Mouse (Mus musculus) heart, postnatal 0 days (tissue): Measurements from ENCODE around the gene Praf2. TPM values are rescaled to one million over a fixed set of nuclear protein-coding genes. Genes with fewer than 3 reads are reported as not detected.

Source experiments
- ATAC-seq: fragments of 200-750 bp; cut with Nextera tagmentation; 2 replicates; pipeline ENCODE4 v1.8.0; 2017; ENCODE audit warnings: low read depth, moderate number of reproducible peaks, moderate library complexity; ENCODE audit not compliant: insufficient read depth
- DNase-seq: peaks from one replicate; pipeline ENCODE4 v3.0.0-alpha.2; 2016; ENCODE audit warnings: low spot score
- H3K27ac ChIP-seq: fragments of 300-500 bp; sonication (generic); 2 replicates; pipeline ENCODE4 v1.5.1; 2014; ENCODE audit warnings: low read depth, mild to moderate bottlenecking
- H3K27me3 ChIP-seq: fragments of 300-500 bp; sonication (generic); 2 replicates; pipeline ENCODE4 v1.6.1; 2014; ENCODE audit warnings: low read length, mixed read lengths; ENCODE audit not compliant: control insufficient read depth, insufficient read depth
- H3K36me3 ChIP-seq: fragments of 300-500 bp; sonication (generic); replicated peaks from 2 replicates; pipeline ENCODE4 v1.6.1; 2014; ENCODE audit warnings: low read length, mixed read lengths; ENCODE audit not compliant: control insufficient read depth, insufficient read depth
- H3K4me1 ChIP-seq: fragments of 300-500 bp; sonication (generic); 2 replicates; pipeline ENCODE4 v1.6.1; 2014; ENCODE audit warnings: antibody characterized with exemption; ENCODE audit not compliant: control insufficient read depth, insufficient read depth
- H3K4me2 ChIP-seq: fragments of 300-500 bp; sonication (generic); 2 replicates; pipeline ENCODE4 v1.6.1; 2014; ENCODE audit warnings: low read depth, mild to moderate bottlenecking, low read length, moderate library complexity
- H3K4me3 ChIP-seq: fragments of 300-500 bp; sonication (generic); 2 replicates; pipeline ENCODE4 v1.5.1; 2014; ENCODE audit warnings: low read depth, low read length
- H3K9ac ChIP-seq: fragments of 300-500 bp; sonication (generic); replicated peaks from 2 replicates; pipeline ENCODE4 v1.6.1; 2014; ENCODE audit warnings: low read depth, low read length, mixed read lengths
- H3K9me3 ChIP-seq: fragments of 300-500 bp; sonication (generic); replicated peaks from 2 replicates; pipeline ENCODE4 v1.6.1; 2016; ENCODE audit warnings: low read length; ENCODE audit not compliant: control insufficient read depth
- CTCF ChIP-seq: IDR thresholded peaks from 2 replicates; pipeline ENCODE4 v1.5.1; 2016; ENCODE audit warnings: antibody characterized with exemption, control low read depth, low read depth
- EP300 ChIP-seq: IDR thresholded peaks from 2 replicates; pipeline ENCODE4 v1.6.1; 2016; ENCODE audit warnings: antibody characterized with exemption, low read depth
- WGBS: fragments of 180-500 bp; shearing (Covaris S2); extraction: QIAGEN DNeasy Blood & Tissue Kit; methylation state at CpG from one replicate; pipeline ENCODE4 v1.1.7; 2014; 5-methylcytosine and 5-hydroxymethylcytosine counted together
- polyA plus RNA-seq: library from polyadenylated mRNA; unstranded; fragments of >200 nt; fragmentation: Nextera tagmentation; extraction: Ambion mirVana; gene quantifications from 2 replicates; pipeline ENCODE4 v1.2.1, GENCODE M21; 2015
- total RNA-seq: library from RNA; depleted of rRNA; stranded (reverse); fragments of >200 nt; gene quantifications from 2 replicates; pipeline ENCODE4 v1.2.3, GENCODE M21; 2014; ENCODE audit warnings: low replicate concordance

Gene Praf2
- total and polyA plus RNA-seq, 2 experiments from 2014 or later = 11.0 to 12.6 TPM

GRCm38 (mm10) chrX:7721514-7722281 is 6.5 kb upstream of the Praf2 start, which contains the start of gene Gm45208:
Gene Gm45208 (plus strand): TSS chrX:7722245.
- Histone ChIP-seq H3K4me1 (no peaks in the 10 kb centered on the region), H3K4me2 (peak within 1 kb of the TSS; percentile 60), H3K36me3 (peaks cover 16% of the 10 kb centered on the region), H3K27ac (peak within 1 kb of the TSS; percentile 95), H3K27me3 (no peaks in the 10 kb centered on the region), H3K4me3 (peak within 1 kb of the TSS; percentile 67), H3K9me3 (no peaks in the 10 kb centered on the region), H3K9ac (peak within 1 kb of the TSS; percentile 62)
- TF ChIP-seq CTCF (no peak), EP300 (no peak)
- ATAC-seq = peak; percentile 90
- DNase-seq = peak; percentile 67
- 17% methylated on average over 22 of the region's 22 CpGs for WGBS

DNA sequence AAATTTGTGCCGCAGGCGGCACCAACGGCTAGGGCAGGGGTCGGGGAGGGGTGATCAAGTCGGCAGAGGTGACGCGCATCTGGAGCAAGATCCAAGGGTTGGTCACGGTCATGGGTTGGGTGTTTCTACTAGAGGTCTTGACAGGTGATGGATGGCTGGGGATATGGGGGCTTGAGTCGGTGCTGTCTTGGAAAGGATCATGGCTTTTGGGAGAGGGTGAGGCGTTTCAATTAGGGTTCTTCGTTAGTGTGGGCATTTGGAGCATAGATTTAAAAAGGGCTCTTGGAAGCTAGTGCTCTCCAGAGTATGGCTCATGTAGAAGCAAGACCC is 6.0 kb upstream of the Praf2 start:
- Histone ChIP-seq H3K4me2 (peak overlapping the region; percentile 60), H3K36me3 (peaks cover 21% of the 10 kb centered on the region), H3K9me3 (no peaks in the 10 kb centered on the region), H3K4me3 (peak overlapping the region; percentile 67), H3K27ac (peak overlapping the region; percentile 95), H3K27me3 (no peaks in the 10 kb centered on the region), H3K9ac (peak overlapping the region; percentile 62), H3K4me1 (no peaks in the 10 kb centered on the region)
- WGBS = 21% methylated on average over 11 of the region's 11 CpGs
- TF ChIP-seq CTCF (no peak), EP300 (no peak)
- no peak for DNase-seq
- no peak for ATAC-seq

- TF ChIP-seq EP300 (no peak), CTCF (no peak)
- H3K27ac ChIP-seq = peak overlapping the region; percentile 95; the same call in 1 of the 2 replicates
- H3K4me1 ChIP-seq = no peaks in the 10 kb centered on the region
- peak overlapping the region; percentile 62 for H3K9ac ChIP-seq
- peak overlapping the region; percentile 67 for H3K4me3 ChIP-seq
- 21% methylated on average over 4 of the region's 4 CpGs for WGBS
- ATAC-seq (no peak), DNase-seq (no peak)
- H3K4me2 ChIP-seq = peak overlapping the region; percentile 60
- peaks cover 23% of the 10 kb centered on the region for H3K36me3 ChIP-seq
- H3K27me3 ChIP-seq = no peaks in the 10 kb centered on the region
- H3K9me3 ChIP-seq = no peaks in the 10 kb centered on the region
These were observed 5.5 kb upstream of the Praf2 start for GRCm38 (mm10) chrX:7722691-7723090.

DNA sequence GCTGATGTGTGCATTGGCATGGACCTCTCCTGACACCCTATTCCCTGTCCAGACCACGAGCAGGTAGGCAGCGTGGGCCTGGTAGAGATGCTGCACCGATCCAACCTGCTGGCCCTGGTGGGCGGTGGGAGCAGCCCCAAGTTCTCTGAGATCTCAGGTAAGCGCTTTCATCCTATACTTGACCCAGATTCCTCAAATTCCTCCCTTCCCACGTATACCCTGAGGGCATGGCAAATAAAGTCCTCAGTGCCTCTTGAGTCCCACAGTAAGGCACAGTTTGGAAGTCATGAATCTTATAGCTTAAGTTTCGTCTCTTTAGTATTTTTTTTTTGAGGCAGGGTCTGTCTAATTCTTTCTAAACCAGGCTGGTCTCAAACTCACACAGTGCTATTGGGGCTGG is 4.1 kb upstream of the Praf2 start:
- no peak overlapping the region for H3K4me2 ChIP-seq
- H3K27ac ChIP-seq = no peak overlapping the region
- no peaks in the 10 kb centered on the region for H3K4me1 ChIP-seq
- peaks cover 23% of the 10 kb centered on the region for H3K36me3 ChIP-seq
- no peak for DNase-seq
- H3K9ac ChIP-seq = no peak overlapping the region
- TF ChIP-seq CTCF = no peak
- TF ChIP-seq EP300 = no peak
- no peaks in the 10 kb centered on the region for H3K9me3 ChIP-seq
- WGBS = 67% methylated on average over 5 of the region's 7 CpGs
- no peaks in the 10 kb centered on the region for H3K27me3 ChIP-seq
- H3K4me3 ChIP-seq = no peak overlapping the region
- ATAC-seq = no peak

- no peak for ATAC-seq
These were observed 2.4 kb upstream of the Praf2 start for GRCm38 (mm10) chrX:7725841-7726240.

More at GRCm38 (mm10) chrX:7725841-7726240, 2.4 kb upstream of the Praf2 start:
- H3K27me3 ChIP-seq = no peaks in the 10 kb centered on the region
- 79% methylated on average over 12 of the region's 12 CpGs for WGBS
- no peak overlapping the region for H3K4me3 ChIP-seq
- no peak overlapping the region for H3K4me2 ChIP-seq
- no peak for DNase-seq
- H3K27ac ChIP-seq = no peak overlapping the region
- H3K9ac ChIP-seq = no peak overlapping the region
- H3K9me3 ChIP-seq = no peaks in the 10 kb centered on the region
- no peaks in the 10 kb centered on the region for H3K4me1 ChIP-seq
- TF ChIP-seq EP300 (no peak), CTCF (no peak)
- H3K36me3 ChIP-seq = peaks cover 23% of the 10 kb centered on the region
